ENCODE assay signal across 8 mouse cellular contexts in genomic region chr17:32924658-32925312, GRCm38 (mm10). TPM values are rescaled to one million over a fixed set of nuclear protein-coding genes. Genes with fewer than 3 reads are reported as not detected.
DNase-seq lines count a peak whose midpoint lies in the region; ATAC-seq and TF ChIP-seq lines count a peak whose summit lies in the region.

No protein-coding gene starts in this region.

- no peaks in the 10 kb centered on the region for H3K4me1 ChIP-seq in forebrain, embryonic 11.5 days (replicated peaks; ENCODE audit: control insufficient read depth, insufficient read depth, low read length)
- H3K4me1 ChIP-seq in heart, embryonic 14.5 days (ENCODE audit: control insufficient read depth in 2 of 2, insufficient read depth in 2 of 2, low read length in 2 of 2), result peaks cover 2 to 6% of the 10 kb centered on the region in 2 experiments; a peak in 3 of 4 replicates
- 0 out of 2 replicates have a peak, but pooled peaks cover 3% of the 10 kb centered on the region for H3K4me1 ChIP-seq in kidney, postnatal 0 days (replicated peaks; ENCODE audit: insufficient read depth, low read length)
- peaks cover 10% of the 10 kb centered on the region; the same call in 1 of the 2 replicates for H3K4me1 ChIP-seq in liver, embryonic 12.5 days

- peak overlapping the region; percentile 74 for H3K9ac ChIP-seq in forebrain, embryonic 11.5 days (ENCODE audit: low read length)
- H3K9ac ChIP-seq in heart, embryonic 14.5 days (ENCODE audit: low read length), result peak overlapping the region; percentile 76
- peak overlapping the region; percentile 75 for H3K9ac ChIP-seq in kidney, postnatal 0 days (ENCODE audit: low read depth, low read length)
- H3K9ac ChIP-seq in liver, embryonic 12.5 days, result peak overlapping the region; percentile 61

- peak overlapping the region; percentile 41 for H3K4me3 ChIP-seq in forebrain, embryonic 11.5 days (ENCODE audit: low read depth, low read length)
- H3K4me3 ChIP-seq in heart, embryonic 14.5 days (ENCODE audit: control insufficient read depth in 1 of 2, insufficient read depth in 1 of 2, low read depth in 1 of 2, low read length in 2 of 2), result peak overlapping the region; percentile 54 to 61
- H3K4me3 ChIP-seq in kidney, postnatal 0 days (replicated peaks; ENCODE audit: low read depth, low read length), result peak overlapping the region; percentile 39
- H3K4me3 ChIP-seq in liver, embryonic 12.5 days, result peak overlapping the region; percentile 54

- peak; percentile 88 for DNase-seq in CD4-positive helper T cell, adult 2 months (ENCODE audit: low read depth, low spot score)
- DNase-seq in c-Kit-positive CD71-negative TER-119-negative erythroid progenitor cells, embryonic 14.5 days (ENCODE audit: low read depth), result peak; percentile 24
- peak; percentile 86 for DNase-seq in forebrain, embryonic 11.5 days (ENCODE audit: low spot score)
- peak; percentile 86 for DNase-seq in kidney, postnatal 0 days (ENCODE audit: low spot score)
- DNase-seq in naive thymus-derived CD4-positive, alpha-beta T cell, adult 2 months (ENCODE audit: low read depth), result peak; percentile 86
- DNase-seq in spleen, postnatal 36 days (ENCODE audit: low spot score in 2 of 2), result peak; percentile 61 to 65

- TF ChIP-seq CTCF in kidney, postnatal 0 days (IDR thresholded peaks at IDR 0.05; ENCODE audit: low read depth), result no peak

- peak; percentile 90 for ATAC-seq in forebrain, embryonic 11.5 days (replicated peaks; ENCODE audit: low FRiP score)
- ATAC-seq in heart, embryonic 14.5 days (ENCODE audit: insufficient number of reproducible peaks, insufficient read depth, low FRiP score, low read depth), result peak; percentile 78
- peak; percentile 89 for ATAC-seq in kidney, postnatal 0 days (replicated peaks; ENCODE audit: low FRiP score, low read depth)
- peak; percentile 85 for ATAC-seq in liver, embryonic 12.5 days

- no peaks in the 10 kb centered on the region for H3K36me3 ChIP-seq in forebrain, embryonic 11.5 days (ENCODE audit: control insufficient read depth, insufficient read depth, low read length)
- no peaks in the 10 kb centered on the region for H3K36me3 ChIP-seq in heart, embryonic 14.5 days (ENCODE audit: control insufficient read depth, insufficient read depth, low read length)
- no peaks in the 10 kb centered on the region for H3K36me3 ChIP-seq in kidney, postnatal 0 days (ENCODE audit: insufficient read depth, low read length)
- H3K36me3 ChIP-seq in liver, embryonic 12.5 days, result no peaks in the 10 kb centered on the region

- peak overlapping the region; percentile 73 for H3K4me2 ChIP-seq in forebrain, embryonic 11.5 days (ENCODE audit: low read depth, low read length, severe bottlenecking)
- peak overlapping the region; percentile 84 for H3K4me2 ChIP-seq in heart, embryonic 14.5 days (ENCODE audit: low read length)
- peak overlapping the region; percentile 83 for H3K4me2 ChIP-seq in kidney, postnatal 0 days (ENCODE audit: low read length)
- H3K4me2 ChIP-seq in liver, embryonic 12.5 days, result peak overlapping the region; percentile 73

- H3K27ac ChIP-seq in forebrain, embryonic 11.5 days (ENCODE audit: low read depth, low read length), result no peak overlapping the region
- peak overlapping the region; percentile 37 to 38 for H3K27ac ChIP-seq in heart, embryonic 14.5 days (replicated peaks in 1 of 2; ENCODE audit: control insufficient read depth in 1 of 2, insufficient read depth in 1 of 2, low read depth in 2 of 2, low read length in 2 of 2)
- H3K27ac ChIP-seq in kidney, postnatal 0 days, result 0 out of 2 replicates have a peak overlapping the region, but pooled peaks have one; percentile 9
- H3K27ac ChIP-seq in liver, embryonic 12.5 days, result no peak overlapping the region

- H3K9me3 ChIP-seq in forebrain, embryonic 11.5 days (ENCODE audit: control insufficient read depth, low read length), result peaks cover 4% of the 10 kb centered on the region; the same call in 1 of the 2 replicates
- peaks cover 11% of the 10 kb centered on the region for H3K9me3 ChIP-seq in heart, embryonic 14.5 days (ENCODE audit: control insufficient read depth, low read length)
- H3K9me3 ChIP-seq in kidney, postnatal 0 days (replicated peaks; ENCODE audit: low read length), result no peaks in the 10 kb centered on the region
- no peaks in the 10 kb centered on the region for H3K9me3 ChIP-seq in liver, embryonic 12.5 days (replicated peaks)

- no peaks in the 10 kb centered on the region for H3K27me3 ChIP-seq in forebrain, embryonic 11.5 days (ENCODE audit: control insufficient read depth, insufficient read depth, low read length)
- no peaks in the 10 kb centered on the region for H3K27me3 ChIP-seq in heart, embryonic 14.5 days (ENCODE audit: control insufficient read depth, insufficient read depth, low read length)
- no peaks in the 10 kb centered on the region for H3K27me3 ChIP-seq in kidney, postnatal 0 days (ENCODE audit: insufficient read depth, low read length)
- peaks cover 3% of the 10 kb centered on the region; the same call in 1 of the 2 replicates for H3K27me3 ChIP-seq in liver, embryonic 12.5 days (replicated peaks)

- 16% methylated on average over 32 of the region's 32 CpGs for WGBS in forebrain, embryonic 11.5 days
- 17% methylated on average over 32 of the region's 32 CpGs for WGBS in heart, embryonic 14.5 days
- 14% methylated on average over 32 of the region's 32 CpGs for WGBS in kidney, postnatal 0 days
- 12% methylated on average over 32 of the region's 32 CpGs for WGBS in liver, embryonic 12.5 days (ENCODE audit: insufficient replicate concordance)

RNA-seq across cellular contexts. Expression of gene Cyp4f14, which starts 7.6 kb away (rescaled TPM):
- polyA plus RNA-seq in forebrain, embryonic 11.5 days (2014; fragmentation: Nextera tagmentation; extraction: Ambion mirVana), result not detected in 2 replicates
- polyA plus RNA-seq in heart, embryonic 14.5 days (2014; fragmentation: Nextera tagmentation; extraction: Ambion mirVana), result not detected in 2 replicates
- not detected in 2 replicates for polyA plus RNA-seq in kidney, postnatal 0 days (2015; fragmentation: Nextera tagmentation; extraction: Ambion mirVana)
- polyA plus RNA-seq in liver, embryonic 12.5 days (2016; fragmentation: Nextera tagmentation; extraction: Ambion mirVana), result not detected in 2 replicates

RNA-seq across cellular contexts. Expression of gene Cyp4f13, which starts 22.4 kb away (rescaled TPM):
- polyA plus RNA-seq in forebrain, embryonic 11.5 days (2014; fragmentation: Nextera tagmentation; extraction: Ambion mirVana), result 3.3 and 4.0 TPM in 2 replicates
- polyA plus RNA-seq in heart, embryonic 14.5 days (2014; fragmentation: Nextera tagmentation; extraction: Ambion mirVana), result 11.4 and 11.8 TPM in 2 replicates
- 15.6 and 18.4 TPM in 2 replicates for polyA plus RNA-seq in kidney, postnatal 0 days (2015; fragmentation: Nextera tagmentation; extraction: Ambion mirVana)
- polyA plus RNA-seq in liver, embryonic 12.5 days (2016; fragmentation: Nextera tagmentation; extraction: Ambion mirVana), result 5.2 and 5.4 TPM in 2 replicates

RNA-seq across cellular contexts. Expression of gene Zfp870, which starts 33.3 kb away (rescaled TPM):
- polyA plus RNA-seq in forebrain, embryonic 11.5 days (2014; fragmentation: Nextera tagmentation; extraction: Ambion mirVana), result 9.0 and 10.1 TPM in 2 replicates
- polyA plus RNA-seq in heart, embryonic 14.5 days (2014; fragmentation: Nextera tagmentation; extraction: Ambion mirVana), result 6.6 and 8.4 TPM in 2 replicates
- 6.9 and 7.5 TPM in 2 replicates for polyA plus RNA-seq in kidney, postnatal 0 days (2015; fragmentation: Nextera tagmentation; extraction: Ambion mirVana)
- 1.8 and 2.8 TPM in 2 replicates for polyA plus RNA-seq in liver, embryonic 12.5 days (2016; fragmentation: Nextera tagmentation; extraction: Ambion mirVana)

RNA-seq across cellular contexts. Expression of gene Zfp472, which starts 40.8 kb away (rescaled TPM):
- 13.6 and 14.6 TPM in 2 replicates for polyA plus RNA-seq in forebrain, embryonic 11.5 days (2014; fragmentation: Nextera tagmentation; extraction: Ambion mirVana)
- 5.0 and 5.4 TPM in 2 replicates for polyA plus RNA-seq in heart, embryonic 14.5 days (2014; fragmentation: Nextera tagmentation; extraction: Ambion mirVana)
- polyA plus RNA-seq in kidney, postnatal 0 days (2015; fragmentation: Nextera tagmentation; extraction: Ambion mirVana), result 7.8 and 9.0 TPM in 2 replicates
- 7.0 and 7.7 TPM in 2 replicates for polyA plus RNA-seq in liver, embryonic 12.5 days (2016; fragmentation: Nextera tagmentation; extraction: Ambion mirVana)

Comparison
In these comparisons a context has a peak if more than half of its experiments do, and no peak if none do; other contexts are left out.
1. DNase-seq: peak in every context shown above with its lines; median percentile 88 in CD4-positive helper T cell, adult 2 months; 86 in forebrain, embryonic 11.5 days; 86 in kidney, postnatal 0 days; 86 in naive thymus-derived CD4-positive, alpha-beta T cell, adult 2 months; 63 in spleen, postnatal 36 days; 24 in c-Kit-positive CD71-negative TER-119-negative erythroid progenitor cells, embryonic 14.5 days.
2. H3K27ac ChIP-seq: peak in heart, embryonic 14.5 days (2 of 2) and kidney, postnatal 0 days (single experiment); none in forebrain, embryonic 11.5 days (single experiment) and liver, embryonic 12.5 days (single experiment).
3. Peak in every context shown above with its lines, with median percentiles within 50 percentile points of each other: ATAC-seq, H3K4me2 ChIP-seq, H3K4me3 ChIP-seq and H3K9ac ChIP-seq.